Mouse (Mus musculus) C2C12 (cell line): Measurements from ENCODE around the gene Cd47.

Experiments used
- CTCF ChIP-seq: IDR thresholded peaks from one replicate; pipeline ENCODE4 v1.5.1; 2011; ENCODE audit not compliant: control insufficient read depth, insufficient read depth, insufficient read length
- MAX ChIP-seq: IDR thresholded peaks from one replicate; pipeline ENCODE4 v1.6.1; 2011; ENCODE audit warnings: mild to moderate bottlenecking, control low read depth
- USF1 ChIP-seq: IDR thresholded peaks from one replicate; pipeline ENCODE4 v1.6.1; 2011; ENCODE audit warnings: low read depth, mild to moderate bottlenecking, control low read depth, moderate library complexity

- TF ChIP-seq CTCF: no peak
- no peak for TF ChIP-seq USF1
- TF ChIP-seq MAX: no peak
These were observed 119.9 kb downstream of the Cd47 start for GRCm38 (mm10) chr16:49920191-49920590.
